Mouse (Mus musculus) limb, embryonic 15.5 days (tissue): Measurements from ENCODE around the gene Ccdc159. TPM values are rescaled to one million over a fixed set of nuclear protein-coding genes. Genes with fewer than 3 reads are reported as not detected.
A peak's percentile ranks its signal among the peaks of the same experiment; 100 is the strongest.

Experiments
- ATAC-seq: fragments of 200-750 bp; cut with Nextera tagmentation; 2 replicates; pipeline ENCODE4 v1.8.0; 2017; ENCODE audit warnings: low read depth, moderate TSS enrichment; ENCODE audit not compliant: insufficient number of reproducible peaks, low FRiP score, low TSS enrichment
- H3K27ac ChIP-seq: fragments of 300-500 bp; sonication (generic); 2 replicates; pipeline ENCODE4 v1.5.1; 2015; ENCODE audit warnings: moderate library complexity, mild to moderate bottlenecking, inconsistent platforms
- H3K27me3 ChIP-seq: fragments of 300-500 bp; sonication (generic); 2 replicates; pipeline ENCODE4 v1.6.1; 2015; ENCODE audit warnings: inconsistent platforms
- H3K36me3 ChIP-seq: fragments of 300-500 bp; sonication (generic); 2 replicates; pipeline ENCODE4 v1.6.1; 2015; ENCODE audit warnings: inconsistent platforms
- H3K4me1 ChIP-seq: fragments of 300-500 bp; sonication (generic); 2 replicates; pipeline ENCODE4 v1.6.1; 2015; ENCODE audit warnings: inconsistent platforms
- H3K4me2 ChIP-seq: fragments of 300-500 bp; sonication (generic); 2 replicates; pipeline ENCODE4 v1.6.1; 2015; ENCODE audit warnings: mild to moderate bottlenecking, inconsistent platforms
- H3K4me3 ChIP-seq: fragments of 300-500 bp; sonication (generic); 2 replicates; pipeline ENCODE4 v1.5.1; 2015; ENCODE audit warnings: mild to moderate bottlenecking, inconsistent platforms
- H3K9ac ChIP-seq: fragments of 300-500 bp; sonication (generic); 2 replicates; pipeline ENCODE4 v1.6.1; 2015; ENCODE audit warnings: inconsistent platforms
- H3K9me3 ChIP-seq: fragments of 300-500 bp; sonication (generic); 2 replicates; pipeline ENCODE4 v1.6.1; 2016; ENCODE audit warnings: inconsistent platforms
- whole genome bisulfite sequencing: fragments of 180-500 bp; shearing (Covaris S2); methylation state at CpG from one replicate; pipeline ENCODE4 v1.1.7; 2015; 5-methylcytosine and 5-hydroxymethylcytosine counted together
- polyA plus RNA-seq: library from polyadenylated mRNA; unstranded; fragments of >200 nt; fragmentation: Nextera tagmentation; extraction: Ambion mirVana; gene quantifications from 2 replicates; pipeline ENCODE4 v1.2.1, GENCODE M21; 2015

The Ccdc159 gene
- polyA plus RNA-seq, result 3.2 and 4.1 TPM in 2 replicates

DNA sequence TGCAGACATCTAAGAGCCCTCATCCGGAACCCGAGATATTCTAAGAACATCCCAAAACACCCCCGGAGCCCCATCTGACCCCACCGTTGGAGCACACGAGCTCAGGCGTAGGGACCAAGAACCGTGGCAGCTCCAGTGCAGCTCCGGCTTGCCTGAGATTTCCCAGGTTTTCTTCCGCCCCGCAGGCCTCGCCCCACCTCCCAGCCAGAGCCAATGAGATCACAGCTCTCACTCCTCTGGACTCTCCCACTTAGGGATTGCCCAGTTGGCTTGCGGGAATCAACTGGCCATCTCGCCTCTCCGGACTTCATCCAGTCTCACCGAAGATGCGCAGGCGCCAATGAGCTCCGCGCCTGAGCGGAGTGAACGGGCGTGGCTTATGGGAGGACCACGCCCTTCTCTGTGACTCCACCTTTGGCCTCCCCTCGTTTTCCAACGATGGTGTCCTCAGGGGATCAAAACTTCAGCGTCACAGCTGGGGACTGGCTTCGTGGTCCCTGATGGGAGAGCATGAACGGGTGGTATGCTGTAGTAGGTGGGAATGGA is at the start of gene Ccdc159, which contains the start of gene Tmem205:
Gene Ccdc159, plus strand, starts transcription at position 264 of the 546 bp plus-strand sequence.
Gene Tmem205, minus strand, starts transcription at position 349 of the 546 bp plus-strand sequence.
- peak within 1 kb of the TSS; percentile 51 for H3K4me3 ChIP-seq
- peak; percentile 94 for ATAC-seq
- under 1% methylated on average over 28 of the region's 28 CpGs for WGBS

GRCm38 (mm10) chr9:21889229-21889628 is 38.0 kb upstream of the Ccdc159 start:
- WGBS, result 68% methylated on average over 3 of the region's 3 CpGs
- Histone ChIP-seq H3K36me3 (no peaks in the 10 kb centered on the region), H3K27ac (no peak overlapping the region), H3K4me3 (no peak overlapping the region), H3K9me3 (no peaks in the 10 kb centered on the region), H3K4me1 (no peaks in the 10 kb centered on the region), H3K9ac (no peak overlapping the region), H3K4me2 (no peak overlapping the region), H3K27me3 (no peaks in the 10 kb centered on the region)
- no peak for ATAC-seq

More for the DNA sequence above, at the start of gene Ccdc159, which contains the start of gene Tmem205:
- Histone ChIP-seq H3K4me2 (peak within 1 kb of the TSS; percentile 56), H3K9ac (peak within 1 kb of the TSS; percentile 34), H3K27me3 (no peaks in the 10 kb centered on the region), H3K9me3 (no peaks in the 10 kb centered on the region), H3K27ac (peak within 1 kb of the TSS; percentile 59), H3K36me3 (peaks cover 3% of the 10 kb centered on the region; the same call in 1 of the 2 replicates), H3K4me1 (peaks cover 17% of the 10 kb centered on the region)

DNA sequence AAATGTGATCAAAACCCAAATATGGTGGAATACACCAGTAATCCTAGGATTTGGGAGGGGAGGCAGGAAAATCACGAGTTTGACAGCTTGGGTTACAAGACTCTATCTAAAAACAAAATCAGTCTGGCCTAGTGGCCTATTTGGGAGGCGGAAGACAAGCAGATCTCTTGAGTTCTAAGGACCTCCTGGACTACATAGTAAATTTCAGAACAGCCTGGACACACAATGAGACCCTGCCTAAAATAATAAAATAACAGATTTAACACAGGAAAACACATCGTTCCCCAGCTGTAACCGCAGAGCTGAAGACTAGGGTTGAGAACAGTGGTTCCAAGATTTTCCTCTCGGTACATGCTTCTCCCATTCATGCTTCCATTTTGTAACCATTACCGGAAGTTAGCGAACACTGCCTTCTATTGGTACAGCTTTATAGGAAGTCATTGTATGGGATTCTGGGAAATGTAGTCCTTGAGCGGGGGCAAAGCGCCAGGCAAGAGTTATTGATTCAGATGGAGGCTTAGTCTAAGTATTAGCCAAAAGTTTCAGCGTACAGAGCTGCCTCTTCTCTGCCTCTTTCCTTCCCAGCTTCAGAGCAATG is 25.9 kb upstream of the Ccdc159 start:
- Histone ChIP-seq H3K4me1 (no peaks in the 10 kb centered on the region), H3K4me2 (peak overlapping the region; percentile 59), H3K9ac (no peak overlapping the region), H3K27me3 (peaks cover 18% of the 10 kb centered on the region), H3K4me3 (peak overlapping the region; percentile 42), H3K27ac (no peak overlapping the region), H3K9me3 (no peaks in the 10 kb centered on the region), H3K36me3 (no peaks in the 10 kb centered on the region)
- ATAC-seq, result peak; percentile 77; the same call in 1 of the 2 replicates
- WGBS, result 11% methylated on average over 10 of the region's 10 CpGs

- Histone ChIP-seq H3K27me3 (peaks cover 9% of the 10 kb centered on the region; the same call in 1 of the 2 replicates), H3K4me2 (no peak overlapping the region), H3K4me3 (no peak overlapping the region), H3K36me3 (no peaks in the 10 kb centered on the region), H3K9me3 (no peaks in the 10 kb centered on the region), H3K27ac (no peak overlapping the region), H3K4me1 (no peaks in the 10 kb centered on the region), H3K9ac (no peak overlapping the region)
- no peak for ATAC-seq
- WGBS, result 83% methylated on average over 4 of the region's 4 CpGs
Observed at GRCm38 (mm10) chr9:21904031-21904430, 23.2 kb upstream of the Ccdc159 start.

DNA sequence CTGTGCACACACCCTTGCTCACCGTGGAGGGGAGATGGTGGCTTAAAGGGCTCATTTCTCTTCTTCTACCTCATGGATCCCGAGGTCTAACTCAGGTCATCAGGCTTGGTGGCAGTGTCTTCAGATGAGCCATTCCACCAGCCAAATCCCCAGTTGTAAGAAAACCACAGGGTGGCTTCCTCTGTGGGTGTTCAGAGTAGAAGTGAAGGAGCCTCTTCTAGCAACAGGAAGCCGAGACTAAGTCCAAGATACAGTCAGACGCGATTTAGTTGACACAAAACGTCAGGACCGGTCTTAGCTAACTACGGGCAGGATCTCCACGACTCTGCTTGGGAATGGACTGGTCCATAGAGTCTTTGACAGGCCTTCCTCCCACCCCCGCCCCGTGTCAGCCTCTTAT is 19.1 kb upstream of the Ccdc159 start:
- H3K4me3 ChIP-seq, result no peak overlapping the region

GRCm38 (mm10) chr9:21909474-21910223 is 17.6 kb upstream of the Ccdc159 start:
- H3K9ac ChIP-seq, result no peak overlapping the region
- H3K36me3 ChIP-seq, result peaks cover 12% of the 10 kb centered on the region
- no peaks in the 10 kb centered on the region for H3K9me3 ChIP-seq
- 76% methylated on average over 10 of the region's 10 CpGs for WGBS
- H3K4me2 ChIP-seq, result no peak overlapping the region
- no peaks in the 10 kb centered on the region for H3K4me1 ChIP-seq
- no peak overlapping the region for H3K4me3 ChIP-seq
- ATAC-seq, result no peak
- no peaks in the 10 kb centered on the region for H3K27me3 ChIP-seq
- H3K27ac ChIP-seq, result no peak overlapping the region

More for the DNA sequence above, 19.1 kb upstream of the Ccdc159 start:
- no peak for ATAC-seq
- 75% methylated on average over 11 of the region's 11 CpGs for WGBS
- no peaks in the 10 kb centered on the region for H3K27me3 ChIP-seq
- H3K4me1 ChIP-seq, result no peaks in the 10 kb centered on the region
- H3K36me3 ChIP-seq, result peaks cover 7% of the 10 kb centered on the region; the same call in 1 of the 2 replicates
- H3K4me2 ChIP-seq, result no peak overlapping the region
- no peak overlapping the region for H3K27ac ChIP-seq
- H3K9me3 ChIP-seq, result no peaks in the 10 kb centered on the region
- H3K9ac ChIP-seq, result no peak overlapping the region

GRCm38 (mm10) chr9:21916851-21917492 is 10.3 kb upstream of the Ccdc159 start:
- Histone ChIP-seq H3K4me2 (peak overlapping the region; percentile 93), H3K27me3 (peaks cover 5% of the 10 kb centered on the region; the same call in 1 of the 2 replicates), H3K36me3 (peaks cover 9% of the 10 kb centered on the region; the same call in 1 of the 2 replicates), H3K27ac (peak overlapping the region; percentile 79; the same call in 1 of the 2 replicates), H3K9ac (no peak overlapping the region), H3K9me3 (no peaks in the 10 kb centered on the region), H3K4me1 (peaks cover 20% of the 10 kb centered on the region; the same call in 1 of the 2 replicates), H3K4me3 (peak overlapping the region; percentile 67)
- no peak for ATAC-seq
- WGBS, result 66% methylated on average over 3 of the region's 3 CpGs

GRCm38 (mm10) chr9:21917493-21918034 is 9.7 kb upstream of the Ccdc159 start:
- Histone ChIP-seq H3K4me1 (peaks cover 20% of the 10 kb centered on the region; the same call in 1 of the 2 replicates), H3K27ac (peak overlapping the region; percentile 79), H3K36me3 (peaks cover 9% of the 10 kb centered on the region; the same call in 1 of the 2 replicates), H3K4me2 (peak overlapping the region; percentile 93), H3K9ac (peak overlapping the region; percentile 47), H3K27me3 (peaks cover 5% of the 10 kb centered on the region; the same call in 1 of the 2 replicates), H3K4me3 (peak overlapping the region; percentile 67), H3K9me3 (no peaks in the 10 kb centered on the region)
- peak; percentile 44 for ATAC-seq
- 1% methylated on average over 34 of the region's 35 CpGs for WGBS

DNA sequence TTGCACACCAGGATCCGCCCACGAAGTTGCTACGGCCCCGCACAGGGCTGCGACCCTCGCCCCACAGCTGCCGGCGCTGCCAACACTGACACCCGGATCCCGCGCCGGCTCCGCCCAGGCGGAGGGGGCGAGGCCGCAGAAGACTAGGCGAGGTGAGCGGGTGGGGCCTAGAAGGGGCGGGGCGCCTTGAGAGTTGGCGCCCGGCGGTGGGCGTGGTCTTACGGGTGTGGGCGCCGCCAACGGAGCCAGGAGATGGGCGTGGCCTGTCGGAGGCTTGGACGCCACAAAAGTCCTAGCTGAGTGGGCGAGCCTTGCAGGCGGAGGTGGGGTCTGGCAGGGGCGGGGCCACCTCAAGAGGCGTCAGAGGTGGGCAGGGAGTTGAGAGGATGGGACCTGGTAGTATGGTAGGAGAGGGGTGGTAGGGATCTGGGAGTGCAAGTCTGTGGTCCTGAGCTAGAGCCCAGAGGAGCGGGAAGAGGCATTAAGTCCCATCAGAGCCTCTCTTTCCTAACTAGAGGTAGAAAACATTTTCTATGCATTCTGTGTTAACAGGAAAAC is 9.2 kb upstream of the Ccdc159 start, which contains the start of gene Rab3d:
Gene Rab3d, minus strand, starts transcription at position 158 of the 558 bp plus-strand sequence.
- WGBS, result 1% methylated on average over 29 of the region's 36 CpGs
- H3K9me3 ChIP-seq, result no peaks in the 10 kb centered on the region
- peak; percentile 92 for ATAC-seq
- peaks cover 9% of the 10 kb centered on the region; the same call in 1 of the 2 replicates for H3K36me3 ChIP-seq
- peak within 1 kb of the TSS; percentile 79 for H3K27ac ChIP-seq
- peak within 1 kb of the TSS; percentile 47 for H3K9ac ChIP-seq
- H3K4me2 ChIP-seq, result peak within 1 kb of the TSS; percentile 93
- peaks cover 20% of the 10 kb centered on the region; the same call in 1 of the 2 replicates for H3K4me1 ChIP-seq
- H3K27me3 ChIP-seq, result peaks cover 5% of the 10 kb centered on the region; the same call in 1 of the 2 replicates
- peak within 1 kb of the TSS; percentile 67 for H3K4me3 ChIP-seq

DNA sequence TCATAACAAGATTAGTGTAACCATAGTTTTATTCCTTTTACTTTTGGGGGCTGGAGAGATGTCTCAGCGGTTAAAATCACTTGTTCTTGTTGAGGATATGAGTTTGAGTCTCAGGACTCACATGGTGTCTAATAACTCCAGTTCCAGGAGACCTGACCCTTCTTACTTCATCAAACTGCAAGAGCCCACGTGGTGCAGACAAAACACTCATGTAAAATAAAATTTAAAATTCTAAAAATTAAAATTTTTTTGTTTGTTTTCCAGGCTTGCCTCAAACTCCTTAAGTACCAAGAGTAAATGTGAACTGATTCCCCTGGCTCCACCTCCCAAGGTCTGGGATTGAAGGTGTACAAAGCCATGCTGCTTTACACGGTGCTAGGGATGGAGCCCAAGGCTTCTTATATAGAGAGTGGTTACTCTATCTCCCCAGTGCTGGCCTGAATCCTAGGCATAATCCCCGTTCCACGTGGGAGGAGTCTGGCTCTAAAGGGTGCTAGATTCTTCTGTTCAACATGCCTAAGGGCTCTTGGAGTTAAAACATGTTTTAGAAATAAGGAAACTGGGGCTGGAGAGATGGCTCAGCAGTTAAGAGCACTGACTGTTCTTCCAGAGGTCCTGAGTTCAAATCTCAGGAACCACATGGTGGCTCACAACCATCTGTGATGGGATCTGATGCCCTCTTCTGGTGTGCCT is 8.4 kb upstream of the Ccdc159 start:
- Histone ChIP-seq H3K27me3 (peaks cover 5% of the 10 kb centered on the region; the same call in 1 of the 2 replicates), H3K4me2 (peak overlapping the region; percentile 93), H3K4me1 (peaks cover 20% of the 10 kb centered on the region; the same call in 1 of the 2 replicates), H3K27ac (no peak overlapping the region), H3K9ac (no peak overlapping the region), H3K9me3 (no peaks in the 10 kb centered on the region), H3K36me3 (peaks cover 5% of the 10 kb centered on the region; the same call in 1 of the 2 replicates), H3K4me3 (peak overlapping the region; percentile 67)
- ATAC-seq, result no peak
- 25% methylated on average over 5 of the region's 5 CpGs for WGBS
